Comparison of ENCODE assay signal across 14 mouse cellular contexts in the genomic region with DNA sequence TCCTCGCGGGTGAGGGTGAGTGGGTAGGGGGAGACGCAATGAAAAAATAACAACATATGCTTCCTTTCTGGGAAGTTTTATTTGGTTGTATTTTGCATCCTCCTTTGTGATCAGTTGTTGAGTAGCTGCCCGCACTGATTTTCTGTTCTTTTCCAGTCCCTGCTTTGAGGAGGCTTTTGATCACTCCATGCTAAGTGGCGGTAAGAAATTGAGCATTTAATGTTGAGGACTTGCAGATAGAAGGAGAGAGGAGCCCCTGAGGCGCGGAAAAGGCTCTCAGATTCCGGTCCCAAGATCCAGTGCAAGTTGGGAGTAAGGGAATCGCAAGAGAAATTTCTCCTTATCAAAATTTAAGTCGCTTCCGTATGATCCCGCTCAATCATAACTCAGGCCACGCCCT. TPM values are rescaled to one million over a fixed set of nuclear protein-coding genes. Genes with fewer than 3 reads are reported as not detected.
DNase-seq lines count a peak whose midpoint lies in the region; ATAC-seq and TF ChIP-seq lines count a peak whose summit lies in the region.
"Had no signal": no experiment of that assay in that cellular context is flagged by ENCODE, and none has a peak within 500 bp of the region (broad histone marks: within the 10 kb centered on the region; RNA-seq: fewer than 3 reads in every experiment).

No protein-coding gene starts in this region.

- H3K27ac ChIP-seq in heart, embryonic 14.5 days (replicated peaks in 1 of 2; ENCODE audit: control insufficient read depth in 1 of 2, insufficient read depth in 1 of 2, low read depth in 2 of 2, low read length in 2 of 2) = 0 out of 4 replicates have a peak overlapping the region, but pooled peaks have one; percentile 29 to 35
- peak overlapping the region; percentile 62; the same call in 1 of the 2 replicates for H3K27ac ChIP-seq in limb, embryonic 10.5 days
- H3K27ac ChIP-seq: intestine, embryonic 15.5 days; liver, embryonic 15.5 days had no signal

- no peaks in the 10 kb centered on the region for H3K36me3 ChIP-seq in heart, embryonic 14.5 days (ENCODE audit: control insufficient read depth, insufficient read depth, low read length)
- no peaks in the 10 kb centered on the region for H3K36me3 ChIP-seq in limb, embryonic 10.5 days
- H3K36me3 ChIP-seq: intestine, embryonic 15.5 days; liver, embryonic 15.5 days had no signal

- no peak for DNase-seq in heart, adult 18-20 months
- peak; percentile 59 for DNase-seq in brain, embryonic 14.5 days (ENCODE audit: low read depth)
- DNase-seq in embryo, embryonic 11 days = peak; percentile 29
- DNase-seq in limb, embryonic 10.5 days (ENCODE audit: low spot score) = peak; percentile 50
- no peak for DNase-seq in urinary bladder, postnatal 10 days (ENCODE audit: low spot score)
- DNase-seq in spleen, adult 12 weeks (ENCODE audit: low spot score) = no peak
- DNase-seq in kidney, adult 8-10 months = no peak
- DNase-seq: cerebellum, adult 9-10 months; spleen, adult 18-20 months had no signal

- peaks cover 78% of the 10 kb centered on the region for H3K27me3 ChIP-seq in heart, embryonic 14.5 days (ENCODE audit: control insufficient read depth, insufficient read depth, low read length)
- H3K27me3 ChIP-seq in limb, embryonic 10.5 days (ENCODE audit: low read depth, poor library complexity, severe bottlenecking) = peaks cover 100% of the 10 kb centered on the region

- 2% methylated on average over 13 of the region's 13 CpGs for WGBS in heart, embryonic 14.5 days
- WGBS in limb, embryonic 10.5 days = under 1% methylated on average over 13 of the region's 13 CpGs

- no peak for TF ChIP-seq POLR2A in brain, embryonic 14.5 days (IDR thresholded peaks at IDR 0.05; ENCODE audit: borderline replicate concordance, extremely low read depth, insufficient read depth, insufficient read length, poor library complexity, severe bottlenecking)

- TF ChIP-seq CTCF in brain, embryonic 14.5 days (IDR thresholded peaks at IDR 0.05; ENCODE audit: borderline replicate concordance, extremely low read depth, insufficient read depth, insufficient read length) = no peak

- H3K4me3 ChIP-seq in heart, embryonic 14.5 days (ENCODE audit: control insufficient read depth in 1 of 2, insufficient read depth in 1 of 2, low read depth in 1 of 2, low read length in 2 of 2) = peak overlapping the region in 1 of 2 experiments; percentile 46; a peak in 2 of 4 replicates
- peak overlapping the region; percentile 53 for H3K4me3 ChIP-seq in limb, embryonic 10.5 days
- H3K4me3 ChIP-seq: intestine, embryonic 15.5 days; liver, embryonic 15.5 days; myocyte had no signal

- H3K9ac ChIP-seq in heart, embryonic 14.5 days (ENCODE audit: low read length) = peak overlapping the region; percentile 67; the same call in 1 of the 2 replicates
- H3K9ac ChIP-seq: intestine, embryonic 15.5 days; liver, embryonic 15.5 days had no signal

- H3K9me3 ChIP-seq in heart, embryonic 14.5 days (ENCODE audit: control insufficient read depth, low read length) = no peaks in the 10 kb centered on the region
- no peaks in the 10 kb centered on the region for H3K9me3 ChIP-seq in limb, embryonic 10.5 days (replicated peaks)
- H3K9me3 ChIP-seq: intestine, embryonic 15.5 days; liver, embryonic 15.5 days had no signal

- peaks cover 8 to 22% of the 10 kb centered on the region in 2 experiments; a peak in 3 of 4 replicates for H3K4me1 ChIP-seq in heart, embryonic 14.5 days (ENCODE audit: control insufficient read depth in 2 of 2, insufficient read depth in 2 of 2, low read length in 2 of 2)
- peaks cover 81% of the 10 kb centered on the region for H3K4me1 ChIP-seq in limb, embryonic 10.5 days
- H3K4me1 ChIP-seq: liver, embryonic 15.5 days had no signal

- H3K4me2 ChIP-seq in heart, embryonic 14.5 days (ENCODE audit: low read length) = peak overlapping the region; percentile 84
- H3K4me2 ChIP-seq: intestine, embryonic 15.5 days; liver, embryonic 15.5 days had no signal

- no peak for ATAC-seq in heart, embryonic 14.5 days (ENCODE audit: insufficient number of reproducible peaks, insufficient read depth, low FRiP score, low read depth)
- ATAC-seq: CD4-positive, CD25-positive, alpha-beta regulatory T cell, adult 4 months; intestine, embryonic 15.5 days had no signal

RNA-seq across cellular contexts. Expression of gene Tbx18, which starts 7.1 kb away (rescaled TPM):
- polyA plus RNA-seq in heart, embryonic 14.5 days (2014; fragmentation: Nextera tagmentation; extraction: Ambion mirVana) = 11.6 and 13.2 TPM in 2 replicates
- 1 to 10 TPM; 3.7 to 4.6 TPM for total RNA-seq in heart, adult 18-20 months (2021)
- polyA plus RNA-seq in brain, embryonic 14.5 days (2012; rRNA removed) = 3.8 and 6.5 TPM in 2 replicates
- polyA plus RNA-seq in limb, embryonic 10.5 days (2016; fragmentation: Nextera tagmentation; extraction: Ambion mirVana) = 12.6 and 28.3 TPM in 2 replicates
- polyA plus RNA-seq: CD4-positive, CD25-positive, alpha-beta regulatory T cell, adult 4 months had no signal

Comparison
In these comparisons a context has a peak if more than half of its experiments do, and no peak if none do; other contexts are left out.
1. DNase-seq: peak in brain, embryonic 14.5 days (single experiment), embryo, embryonic 11 days (single experiment) and limb, embryonic 10.5 days (single experiment); none in heart, adult 18-20 months (0 of 2), urinary bladder, postnatal 10 days (single experiment), spleen, adult 12 weeks (single experiment) and kidney, adult 8-10 months (0 of 2).